Mouse (Mus musculus) liver, postnatal 0 days (tissue): ENCODE measurements around the gene Lrmda.

ENCODE experiments used
- CTCF ChIP-seq: sonication (generic); IDR thresholded peaks from 2 replicates; pipeline ENCODE4 v1.5.1; 2016; ENCODE audit warnings: antibody characterized with exemption, low read depth
- EP300 ChIP-seq: IDR thresholded peaks from 2 replicates; pipeline ENCODE4 v1.6.1; 2016; ENCODE audit warnings: antibody characterized with exemption, low read depth, mild to moderate bottlenecking

- TF ChIP-seq EP300 (no peak), CTCF (no peak)
Observed at GRCm38 (mm10) chr14:23045322-23045721, 1025.8 kb downstream of the Lrmda start.
